Mouse (Mus musculus): Measurements from ENCODE around the gene 4921504E06Rik. TPM values are rescaled to one million over a fixed set of nuclear protein-coding genes. Genes with fewer than 3 reads are reported as not detected.

4921504E06Rik gene
- polyA plus RNA-seq, 1 experiment = not detected

DNA sequence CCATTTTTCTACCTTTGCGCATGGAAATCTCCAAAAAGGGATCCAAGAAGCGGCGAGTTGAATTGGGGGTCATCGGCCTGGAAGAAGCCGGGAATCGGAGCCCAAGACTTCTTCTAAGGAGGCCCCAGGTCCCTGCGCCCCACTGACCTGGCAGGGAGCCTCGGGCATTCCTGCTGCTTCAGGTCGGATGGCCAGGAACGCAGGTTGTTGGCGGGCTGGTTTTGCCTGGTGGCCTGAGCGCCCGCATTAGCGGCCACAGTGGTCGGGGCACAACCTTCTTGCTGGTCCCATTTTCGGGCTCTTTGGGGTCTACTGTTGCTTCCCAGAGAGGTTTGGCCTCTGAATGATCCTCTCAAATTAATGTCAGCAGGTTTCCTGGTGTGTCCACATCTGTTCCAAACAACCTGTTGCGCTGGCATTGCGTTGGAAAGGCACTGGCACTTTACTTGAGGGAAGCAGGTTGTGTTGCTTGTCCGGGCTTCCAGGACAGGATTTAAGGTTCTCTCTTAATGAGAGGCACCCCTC is 101.1 kb downstream of the 4921504E06Rik start:
- no peak for TF ChIP-seq POLR2A (IDR thresholded peaks at IDR 0.05; ENCODE audit: borderline replicate concordance, low read depth, low read length)

DNA sequence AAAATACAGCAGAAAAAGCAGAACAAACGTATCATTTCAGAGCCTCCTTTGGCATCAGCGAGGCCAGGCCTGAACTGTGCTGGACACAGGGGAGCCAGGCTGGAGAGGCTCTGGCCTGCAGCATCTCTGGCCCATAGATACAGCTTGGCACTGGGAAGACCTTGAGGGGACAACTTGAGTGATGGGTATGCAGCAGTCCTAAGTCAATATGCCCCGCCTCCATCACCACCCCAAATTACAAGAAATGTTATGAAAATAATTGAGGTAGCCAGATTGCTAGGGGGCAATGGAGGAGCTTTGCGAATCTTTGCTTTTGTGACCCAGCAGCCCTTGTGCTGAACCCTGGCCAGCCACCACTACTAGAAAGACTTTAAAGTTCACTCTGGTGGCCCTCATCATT is 104.4 kb downstream of the 4921504E06Rik start:
- Histone ChIP-seq H3K4me3 (ENCODE audit: insufficient read depth, low read length) (no peak overlapping the region), H3K27ac (ENCODE audit: insufficient read depth, low read depth, low read length) (no peak overlapping the region), H3K4me1 (ENCODE audit: control insufficient read depth, insufficient read depth, low read length) (no peaks in the 10 kb centered on the region)
- TF ChIP-seq POLR2A (IDR thresholded peaks at IDR 0.05; ENCODE audit: borderline replicate concordance, low read depth, low read length) = no peak
- TF ChIP-seq CTCF (IDR thresholded peaks at IDR 0.05; ENCODE audit: low read depth, low read length) = no peak

More for the DNA sequence above, 101.1 kb downstream of the 4921504E06Rik start:
- no peaks in the 10 kb centered on the region for H3K4me1 ChIP-seq (ENCODE audit: control insufficient read depth, insufficient read depth, low read length)
- no peak overlapping the region for H3K27ac ChIP-seq (ENCODE audit: insufficient read depth, low read depth, low read length)
- no peak overlapping the region for H3K4me3 ChIP-seq (ENCODE audit: insufficient read depth, low read length)

DNA sequence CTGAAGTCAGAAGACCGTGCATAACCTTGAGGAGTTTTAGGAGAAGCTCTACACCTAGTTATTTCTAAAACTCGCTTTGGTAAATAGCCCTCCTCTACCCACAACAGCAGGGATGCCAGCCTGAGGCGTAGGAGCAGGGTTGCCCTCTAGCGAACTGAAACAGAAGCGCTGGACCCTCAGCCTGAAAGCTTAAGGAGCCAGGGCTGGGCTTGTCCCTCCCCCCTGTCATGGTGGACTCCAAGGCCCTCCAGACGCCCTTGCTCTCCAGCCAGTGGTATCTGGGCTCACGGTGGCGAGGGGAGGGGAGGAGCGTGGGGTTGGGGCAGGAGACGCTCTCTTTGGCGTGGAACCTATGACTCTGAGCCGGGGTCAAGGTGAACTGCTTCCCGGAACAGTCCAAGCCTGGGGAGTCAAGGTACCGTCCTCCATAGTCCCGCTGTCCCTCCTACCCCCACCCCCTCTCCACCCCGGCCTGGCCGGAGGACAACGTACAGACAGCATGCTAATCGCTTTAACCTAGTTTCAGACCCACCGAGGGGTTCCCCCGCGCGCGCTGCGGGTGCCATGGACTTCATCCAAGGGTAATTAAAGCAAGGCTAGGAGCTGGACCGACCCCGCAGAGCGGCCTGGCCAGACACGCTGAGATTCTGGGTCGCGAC is 105.5 kb downstream of the 4921504E06Rik start:
- no peak for TF ChIP-seq POLR2A (IDR thresholded peaks at IDR 0.05; ENCODE audit: borderline replicate concordance, low read depth, low read length)
- no peak for TF ChIP-seq CTCF (IDR thresholded peaks at IDR 0.05; ENCODE audit: low read depth, low read length)
- no peak overlapping the region for H3K27ac ChIP-seq (ENCODE audit: insufficient read depth, low read depth, low read length)
- H3K4me3 ChIP-seq (ENCODE audit: insufficient read depth, low read length) = no peak overlapping the region
- H3K4me1 ChIP-seq (ENCODE audit: control insufficient read depth, insufficient read depth, low read length) = no peaks in the 10 kb centered on the region

DNA sequence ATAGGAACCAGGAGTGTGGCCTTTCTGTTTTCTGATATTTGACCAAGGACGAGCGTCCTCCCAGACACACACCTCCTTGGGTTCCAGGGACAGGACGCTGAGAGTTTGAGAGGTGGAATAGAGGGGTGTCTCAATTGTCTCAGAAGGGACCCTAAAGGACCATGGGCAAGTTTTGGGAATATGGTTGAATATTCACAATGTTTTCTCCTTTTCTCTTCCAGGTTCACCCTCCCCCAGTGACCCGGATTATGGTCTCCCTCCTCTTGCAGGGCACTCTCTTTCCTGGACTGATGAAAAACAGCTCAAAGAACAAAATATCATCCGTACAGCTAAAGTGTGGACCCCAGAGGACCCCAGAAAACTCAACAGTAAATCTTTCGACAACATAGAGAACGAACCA is 107.0 kb downstream of the 4921504E06Rik start:
- TF ChIP-seq CTCF (IDR thresholded peaks at IDR 0.05; ENCODE audit: low read depth, low read length) = no peak
- TF ChIP-seq POLR2A (IDR thresholded peaks at IDR 0.05; ENCODE audit: borderline replicate concordance, low read depth, low read length) = no peak
- Histone ChIP-seq H3K27ac (ENCODE audit: insufficient read depth, low read depth, low read length) (no peak overlapping the region), H3K4me3 (ENCODE audit: insufficient read depth, low read length) (no peak overlapping the region), H3K4me1 (ENCODE audit: control insufficient read depth, insufficient read depth, low read length) (no peaks in the 10 kb centered on the region)

DNA sequence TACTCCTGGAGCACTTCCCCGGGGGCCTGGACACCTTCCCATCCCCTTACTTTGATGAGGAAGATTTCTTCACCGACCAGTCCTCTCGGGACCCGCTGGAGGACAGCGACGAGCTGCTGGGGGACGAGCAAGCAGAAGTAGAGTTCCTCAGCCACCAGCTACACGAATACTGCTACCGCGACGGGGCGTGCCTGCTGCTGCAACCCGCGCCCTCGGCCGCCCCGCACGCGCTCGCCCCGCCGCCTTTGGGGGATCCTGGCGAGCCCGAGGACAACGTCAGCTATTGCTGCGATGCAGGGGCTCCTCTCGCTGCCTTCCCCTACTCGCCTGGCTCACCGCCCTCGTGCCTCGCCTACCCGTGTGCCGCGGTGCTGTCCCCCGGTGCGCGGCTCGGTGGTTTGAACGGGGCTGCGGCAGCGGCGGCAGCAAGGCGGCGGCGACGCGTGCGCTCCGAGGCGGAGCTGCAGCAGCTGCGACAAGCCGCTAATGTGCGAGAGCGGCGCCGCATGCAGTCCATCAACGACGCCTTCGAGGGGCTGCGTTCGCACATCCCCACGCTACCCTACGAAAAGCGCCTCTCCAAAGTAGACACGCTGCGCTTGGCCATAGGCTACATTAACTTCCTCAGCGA is 107.7 kb downstream of the 4921504E06Rik start:
- no peak overlapping the region for H3K4me3 ChIP-seq (ENCODE audit: insufficient read depth, low read length)
- no peaks in the 10 kb centered on the region for H3K4me1 ChIP-seq (ENCODE audit: control insufficient read depth, insufficient read depth, low read length)
- TF ChIP-seq CTCF (IDR thresholded peaks at IDR 0.05; ENCODE audit: low read depth, low read length) (no peak), POLR2A (IDR thresholded peaks at IDR 0.05; ENCODE audit: borderline replicate concordance, low read depth, low read length) (no peak)
- no peak overlapping the region for H3K27ac ChIP-seq (ENCODE audit: insufficient read depth, low read depth, low read length)

DNA sequence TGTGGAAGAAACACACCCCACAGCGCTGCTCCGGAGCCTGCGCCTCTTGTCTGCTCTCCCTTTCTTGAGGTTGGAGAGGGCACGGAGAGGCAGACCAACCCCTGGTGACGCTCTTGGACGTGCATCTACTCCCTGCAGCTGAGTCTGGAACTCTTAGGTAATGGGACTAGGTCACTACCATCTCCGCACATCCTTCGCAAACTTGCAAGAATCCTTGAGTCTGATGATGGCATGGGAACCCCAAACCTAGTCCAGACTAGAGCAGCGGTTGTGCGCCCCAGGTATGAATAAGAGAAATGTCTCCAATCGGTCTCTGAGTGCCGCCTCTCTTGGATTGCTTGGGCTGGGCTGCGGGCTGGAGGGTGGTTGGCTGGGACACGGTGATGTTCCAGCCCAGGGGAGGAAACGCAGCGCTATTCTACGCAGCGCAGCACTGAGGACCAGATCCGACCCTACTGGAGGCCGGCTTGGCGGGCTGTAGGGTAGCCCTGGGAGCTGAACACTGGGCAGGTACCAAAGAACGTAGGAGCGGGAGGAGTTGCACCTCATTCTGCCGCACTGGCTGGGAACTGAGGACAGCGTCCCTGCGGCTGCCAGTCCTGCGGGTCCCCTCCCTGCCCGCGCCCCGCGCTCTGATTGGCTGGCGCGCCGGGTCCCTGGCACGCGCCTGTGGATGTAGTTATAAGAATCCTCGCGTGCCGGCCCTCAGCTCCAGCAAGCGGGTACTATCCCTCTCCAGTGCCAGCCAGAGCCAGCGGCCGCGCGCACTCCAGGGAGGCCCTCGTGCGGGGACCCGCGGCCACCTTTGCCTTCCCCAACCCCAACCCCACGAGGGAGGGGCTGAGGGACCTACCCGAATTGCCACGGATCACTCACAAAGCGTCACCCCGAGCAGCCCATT is 108.5 kb downstream of the 4921504E06Rik start, which contains the start of gene Ptf1a:
Gene Ptf1a, plus strand, starts transcription at position 733 of the 901 bp plus-strand sequence.
- TF ChIP-seq POLR2A (IDR thresholded peaks at IDR 0.05; ENCODE audit: borderline replicate concordance, low read depth, low read length) = no peak
- no peak for TF ChIP-seq CTCF (IDR thresholded peaks at IDR 0.05; ENCODE audit: low read depth, low read length)
- Histone ChIP-seq H3K4me1 (ENCODE audit: control insufficient read depth, insufficient read depth, low read length) (no peaks in the 10 kb centered on the region), H3K4me3 (ENCODE audit: insufficient read depth, low read length) (no peak within 1 kb of the TSS), H3K27ac (ENCODE audit: insufficient read depth, low read depth, low read length) (no peak within 1 kb of the TSS)

DNA sequence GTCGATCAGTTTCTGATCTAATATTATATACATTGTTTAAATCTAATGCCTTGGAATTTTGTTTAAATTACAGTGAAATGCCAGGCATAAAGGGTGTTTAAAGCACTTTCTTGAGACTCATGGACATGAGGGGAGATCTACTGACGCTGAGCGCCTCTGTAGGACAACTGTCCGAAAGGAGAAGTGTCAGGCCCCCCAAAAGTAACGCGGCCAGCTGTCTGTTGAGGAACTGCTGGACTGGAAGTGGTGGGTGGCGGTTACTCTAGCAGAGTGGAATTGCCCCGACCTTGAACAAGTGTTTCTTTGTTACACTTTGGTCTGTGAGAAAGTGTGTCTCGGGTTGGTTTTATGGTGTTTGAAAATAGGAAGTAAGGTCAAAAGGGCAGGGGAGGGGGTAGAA is 109.4 kb downstream of the 4921504E06Rik start:
- Histone ChIP-seq H3K4me1 (ENCODE audit: control insufficient read depth, insufficient read depth, low read length) (no peaks in the 10 kb centered on the region), H3K27ac (ENCODE audit: insufficient read depth, low read depth, low read length) (no peak overlapping the region), H3K4me3 (ENCODE audit: insufficient read depth, low read length) (no peak overlapping the region)
- TF ChIP-seq CTCF (IDR thresholded peaks at IDR 0.05; ENCODE audit: low read depth, low read length) (no peak), POLR2A (IDR thresholded peaks at IDR 0.05; ENCODE audit: borderline replicate concordance, low read depth, low read length) (no peak)

DNA sequence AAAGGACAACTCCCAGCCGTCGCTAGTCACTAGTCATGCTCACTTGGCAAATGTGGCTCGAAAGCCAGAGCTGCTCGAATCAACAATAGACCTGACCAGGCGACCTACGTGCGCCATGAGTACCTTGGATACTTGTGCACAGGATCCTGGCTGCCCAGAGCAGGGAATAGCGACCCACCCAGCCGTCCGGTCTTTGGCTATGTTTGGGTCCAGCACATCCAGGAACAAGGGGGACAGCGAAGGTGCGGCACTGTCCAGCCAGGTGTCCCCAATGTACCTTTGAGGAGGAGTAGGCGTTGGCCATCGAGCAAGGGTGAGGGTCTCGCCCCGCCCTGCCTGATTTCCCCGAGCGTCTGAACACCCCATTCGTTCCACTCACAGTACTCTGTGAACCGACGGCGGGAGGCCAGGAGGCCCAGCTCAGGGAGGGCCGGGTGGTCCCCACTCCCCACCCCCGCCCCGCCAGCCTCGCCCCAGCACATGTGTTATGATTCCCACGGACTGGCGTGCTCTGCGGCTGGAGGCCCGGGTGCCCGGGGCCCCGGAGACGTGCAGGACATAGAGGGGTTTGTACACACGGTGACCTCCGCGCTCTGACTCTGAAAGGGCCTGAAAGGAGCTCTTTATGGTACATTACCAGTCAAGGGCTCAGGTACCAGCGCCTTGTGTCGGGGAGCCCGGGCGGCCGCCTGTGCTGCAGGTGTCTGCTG is 121.9 kb downstream of the 4921504E06Rik start:
- Histone ChIP-seq H3K4me3 (ENCODE audit: insufficient read depth, low read length) (no peak overlapping the region), H3K4me1 (ENCODE audit: control insufficient read depth, insufficient read depth, low read length) (no peaks in the 10 kb centered on the region), H3K27ac (ENCODE audit: insufficient read depth, low read depth, low read length) (no peak overlapping the region)
- TF ChIP-seq CTCF (IDR thresholded peaks at IDR 0.05; ENCODE audit: low read depth, low read length) (no peak), POLR2A (IDR thresholded peaks at IDR 0.05; ENCODE audit: borderline replicate concordance, low read depth, low read length) (no peak)

DNA sequence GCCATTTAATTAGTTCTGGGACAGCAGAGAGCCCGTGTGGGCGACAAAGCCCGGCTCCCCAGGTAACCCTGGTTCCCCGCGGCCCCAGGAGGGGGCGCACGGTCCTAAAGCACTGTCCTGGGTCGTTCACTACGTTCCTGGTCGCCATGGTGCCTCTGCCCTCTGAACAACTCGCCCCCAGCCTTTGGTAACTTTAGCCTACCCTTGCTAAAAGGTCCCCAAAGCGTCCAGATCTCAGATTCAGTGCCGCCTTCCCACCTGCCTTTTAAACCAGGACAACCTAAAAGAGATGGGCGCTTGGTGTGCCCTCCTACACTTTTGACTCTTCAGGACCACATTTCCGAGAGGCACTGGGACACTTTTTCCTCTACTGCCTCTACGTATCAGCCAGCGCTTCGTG is 122.5 kb downstream of the 4921504E06Rik start:
- Histone ChIP-seq H3K4me1 (ENCODE audit: control insufficient read depth, insufficient read depth, low read length) (no peaks in the 10 kb centered on the region), H3K27ac (ENCODE audit: insufficient read depth, low read depth, low read length) (no peak overlapping the region), H3K4me3 (ENCODE audit: insufficient read depth, low read length) (no peak overlapping the region)
- TF ChIP-seq CTCF (IDR thresholded peaks at IDR 0.05; ENCODE audit: low read depth, low read length) (no peak), POLR2A (IDR thresholded peaks at IDR 0.05; ENCODE audit: borderline replicate concordance, low read depth, low read length) (no peak)
